Mouse (Mus musculus) pancreas, adult 10 weeks (tissue): ENCODE results near the gene Herc3. TPM values are rescaled to one million over a fixed set of nuclear protein-coding genes. Genes with fewer than 3 reads are reported as not detected.

Experiments
- polyA plus RNA-seq: library from polyadenylated mRNA; stranded (reverse); fragments of 350-450 nt; fragmentation: Illumina TruSeq; extraction: RNeasy Lipid Tissue Mini Kit (QIAGEN cat#74804); gene quantifications from one replicate; pipeline ENCODE4 v1.2.3, GENCODE M21; 2015; ENCODE audit warnings: low read depth, low replicate concordance; ENCODE audit not compliant: insufficient read depth

The Herc3 gene
- 2.9 TPM for polyA plus RNA-seq

GRCm38 (mm10) chr6:58831232-58832009 lies at the start of gene Herc3:
Gene Herc3, plus strand, starts transcription at chr6:58831465.

GRCm38 (mm10) chr6:58906852-58907261 lies 75.6 kb downstream of the Herc3 start, which contains the start of gene Nap1l5:
Gene Nap1l5, minus strand, starts transcription at chr6:58907076.

Other genes starting within 250 kb of the Herc3 start
- gene Abcg2, start 246.9 kb upstream of the Herc3 start, polyA plus RNA-seq, result 11.7 TPM
- 2.5 TPM for gene Nap1l5, start 75.6 kb downstream of the Herc3 start, polyA plus RNA-seq
- 3.1 TPM for gene Fam13a, start 193.1 kb downstream of the Herc3 start, polyA plus RNA-seq